Mouse (Mus musculus) intestine, embryonic 14.5 days (tissue): ENCODE data around the gene Dnase1l3. TPM values are rescaled to one million over a fixed set of nuclear protein-coding genes. Genes with fewer than 3 reads are reported as not detected.
A peak's percentile ranks its signal among the peaks of the same experiment; 100 is the strongest.

Experiments
- ATAC-seq: fragments of 200-750 bp; cut with Nextera tagmentation; replicated peaks from 2 replicates; pipeline ENCODE4 v1.8.0; 2017; ENCODE audit warnings: low read depth, moderate number of reproducible peaks, moderate TSS enrichment, moderate library complexity; ENCODE audit not compliant: low FRiP score, low TSS enrichment
- DNase-seq: peaks from one replicate; pipeline ENCODE4 v3.0.0-alpha.2; 2018; ENCODE audit warnings: low spot score
- H3K27ac ChIP-seq: fragments of 300-500 bp; sonication (generic); 2 replicates; pipeline ENCODE4 v1.5.1; 2014; ENCODE audit warnings: low read depth, mild to moderate bottlenecking, control low read depth
- H3K27me3 ChIP-seq: fragments of 300-500 bp; sonication (generic); replicated peaks from 2 replicates; pipeline ENCODE4 v1.6.1; 2014; ENCODE audit warnings: low read length, control low read depth; ENCODE audit not compliant: control insufficient read depth, insufficient read depth
- H3K36me3 ChIP-seq: fragments of 300-500 bp; sonication (generic); 2 replicates; pipeline ENCODE4 v1.6.1; 2014; ENCODE audit warnings: low read length, control low read depth; ENCODE audit not compliant: control insufficient read depth, insufficient read depth
- H3K4me1 ChIP-seq: fragments of 300-500 bp; sonication (generic); replicated peaks from 2 replicates; pipeline ENCODE4 v1.6.1; 2014; ENCODE audit warnings: low read length, control low read depth, mixed read lengths; ENCODE audit not compliant: control insufficient read depth, insufficient read depth
- H3K4me2 ChIP-seq: fragments of 300-500 bp; sonication (generic); 2 replicates; pipeline ENCODE4 v1.6.1; 2014; ENCODE audit warnings: low read length
- H3K4me3 ChIP-seq: fragments of 300-500 bp; sonication (generic); 2 replicates; pipeline ENCODE4 v1.5.1; 2014; ENCODE audit warnings: low read depth, low read length, control low read depth, mixed read lengths
- H3K9ac ChIP-seq: fragments of 300-500 bp; sonication (generic); 2 replicates; pipeline ENCODE4 v1.6.1; 2014; ENCODE audit warnings: mild to moderate bottlenecking, low read length
- H3K9me3 ChIP-seq: fragments of 300-500 bp; sonication (generic); 2 replicates; pipeline ENCODE4 v1.6.1; 2016; ENCODE audit warnings: low read length, control low read depth; ENCODE audit not compliant: control insufficient read depth
- WGBS: fragments of 180-500 bp; shearing (Covaris S2); extraction: QIAGEN DNeasy Blood & Tissue Kit; methylation state at CpG from one replicate; pipeline ENCODE4 v1.1.7; 2014; 5-methylcytosine and 5-hydroxymethylcytosine counted together
- polyA plus RNA-seq: library from polyadenylated mRNA; unstranded; fragments of >200 nt; fragmentation: Nextera tagmentation; extraction: Ambion mirVana; gene quantifications from 2 replicates; pipeline ENCODE4 v1.2.1, GENCODE M21; 2014

Dnase1l3 gene
- polyA plus RNA-seq, 1 experiment from 2014 or later: 1.1 TPM

DNA sequence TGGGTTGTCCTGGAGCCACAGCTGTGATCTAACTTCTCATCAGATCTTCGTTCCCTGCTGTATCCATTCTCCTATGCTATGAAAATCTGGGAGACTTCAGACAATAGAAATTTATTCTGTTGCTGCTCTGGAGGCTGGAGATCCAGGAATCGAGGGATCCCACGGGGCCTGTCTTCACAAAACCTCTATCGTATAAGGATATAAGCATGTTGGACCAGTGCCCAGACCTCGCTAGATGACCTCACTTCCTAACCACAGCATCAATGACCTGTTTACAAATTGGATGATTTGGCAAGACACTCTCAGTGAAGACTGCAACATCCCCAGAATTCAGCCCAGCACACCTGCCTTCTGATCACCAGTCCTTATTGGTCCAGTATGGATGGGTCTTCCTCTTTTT lies 32.7 kb downstream of the Dnase1l3 start:
- Histone ChIP-seq H3K4me2 (no peak overlapping the region), H3K9ac (no peak overlapping the region), H3K27ac (0 out of 2 replicates have a peak overlapping the region, but pooled peaks have one; percentile 22), H3K9me3 (no peaks in the 10 kb centered on the region), H3K27me3 (no peaks in the 10 kb centered on the region), H3K4me1 (peaks cover 20% of the 10 kb centered on the region), H3K36me3 (no peaks in the 10 kb centered on the region), H3K4me3 (no peak overlapping the region)
- WGBS: 43% methylated on average over 5 of the region's 5 CpGs
- DNase-seq: no peak
- no peak for ATAC-seq

DNA sequence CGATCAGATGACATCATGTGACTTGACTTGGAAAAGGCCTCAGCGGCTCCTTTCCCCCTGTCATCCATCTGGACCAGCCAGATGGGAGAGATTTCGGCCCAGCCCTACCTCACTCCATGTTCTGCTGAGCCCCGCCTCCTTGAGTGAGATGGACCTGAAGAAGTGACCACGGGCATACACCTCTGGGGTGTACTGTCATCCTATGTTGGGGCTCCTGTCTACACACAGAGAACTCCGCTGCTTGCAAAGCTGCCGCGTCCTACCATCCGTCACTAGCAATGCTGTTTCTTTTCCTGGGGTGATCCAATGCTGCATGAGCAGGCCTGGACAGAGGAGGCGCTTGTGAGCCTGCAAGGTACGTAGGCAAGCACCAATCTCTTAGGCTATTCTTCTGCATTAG lies 33.8 kb downstream of the Dnase1l3 start:
- ATAC-seq (no peak), DNase-seq (no peak)
- Histone ChIP-seq H3K4me3 (no peak overlapping the region), H3K27me3 (no peaks in the 10 kb centered on the region), H3K9ac (no peak overlapping the region), H3K4me1 (peaks cover 20% of the 10 kb centered on the region), H3K9me3 (no peaks in the 10 kb centered on the region), H3K27ac (no peak overlapping the region), H3K4me2 (no peak overlapping the region), H3K36me3 (no peaks in the 10 kb centered on the region)
- 58% methylated on average over 11 of the region's 11 CpGs for WGBS

DNA sequence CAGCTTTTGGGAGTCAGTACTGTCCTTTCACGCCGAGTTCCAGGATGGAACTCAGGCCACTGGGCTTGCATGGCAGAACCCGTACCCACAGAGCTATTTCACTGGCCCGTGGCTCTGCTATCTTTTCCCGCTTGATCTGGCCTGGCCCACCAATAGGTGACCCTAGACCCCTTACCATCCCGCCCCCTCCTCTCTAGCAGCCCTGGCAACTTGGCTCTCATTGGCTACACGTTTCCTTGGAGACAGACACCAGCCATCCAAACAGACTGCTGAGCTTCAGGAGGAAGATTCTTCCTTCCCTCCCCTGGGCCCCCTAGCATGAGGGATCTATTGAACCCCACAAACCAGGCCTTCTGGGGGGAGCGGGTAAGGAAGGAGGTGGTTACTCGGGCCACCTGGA lies 37.3 kb downstream of the Dnase1l3 start, which contains the start of gene Gm45521:
Gm45521 (plus strand) TSS at position 240 of the 400 bp plus-strand sequence.
- DNase-seq (no peak), ATAC-seq (no peak)
- Histone ChIP-seq H3K4me1 (peaks cover 22% of the 10 kb centered on the region), H3K4me2 (no peak within 1 kb of the TSS), H3K4me3 (no peak within 1 kb of the TSS), H3K27ac (no peak within 1 kb of the TSS), H3K27me3 (no peaks in the 10 kb centered on the region), H3K9me3 (no peaks in the 10 kb centered on the region), H3K9ac (no peak within 1 kb of the TSS), H3K36me3 (peaks cover under 1% of the 10 kb centered on the region; the same call in 1 of the 2 replicates)
- 47% methylated on average over 9 of the region's 9 CpGs for WGBS

DNA sequence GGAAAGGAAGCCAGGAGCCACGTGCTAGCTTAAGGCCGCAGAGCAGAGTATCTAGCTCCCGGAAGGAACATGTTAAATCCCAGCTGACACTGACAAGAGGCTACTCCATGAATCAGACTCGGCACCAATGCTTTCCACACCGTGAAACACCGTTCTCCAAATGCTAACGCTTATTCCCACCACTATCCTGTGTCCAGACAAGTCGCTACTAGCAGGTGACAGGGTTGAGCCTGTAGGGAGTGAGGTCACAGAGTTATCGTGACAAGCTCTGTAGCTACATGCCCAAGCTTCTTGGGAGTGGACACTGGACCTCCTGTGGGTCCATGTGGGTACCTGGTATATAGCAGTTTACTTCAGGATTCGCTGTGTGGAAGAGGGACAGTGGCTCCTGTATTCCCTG lies 37.9 kb downstream of the Dnase1l3 start:
- WGBS: 69% methylated on average over 10 of the region's 10 CpGs
- no peak overlapping the region for H3K27ac ChIP-seq

DNA sequence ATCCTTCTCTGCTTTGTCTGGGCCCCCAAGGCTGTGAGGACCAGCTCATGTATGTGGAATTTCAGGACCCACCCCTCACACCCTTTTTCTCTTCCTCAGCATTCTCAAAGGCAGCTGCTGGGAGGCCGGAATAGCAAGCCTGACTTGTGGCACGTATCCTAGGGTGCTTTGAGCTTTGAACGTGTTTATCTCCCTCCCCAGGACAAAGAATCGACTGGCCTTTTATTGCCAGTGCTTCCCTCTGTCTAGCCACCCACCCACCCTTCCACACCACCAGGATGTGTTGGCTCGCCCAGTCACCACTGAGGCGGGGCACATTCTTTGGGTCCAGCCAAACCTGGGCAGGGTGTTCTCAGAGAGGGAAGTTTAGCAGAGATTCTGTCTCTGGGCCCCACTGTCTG lies 40.3 kb downstream of the Dnase1l3 start:
- Histone ChIP-seq H3K36me3 (peaks cover 27% of the 10 kb centered on the region), H3K27ac (peak overlapping the region; percentile 47), H3K9ac (no peak overlapping the region), H3K9me3 (no peaks in the 10 kb centered on the region), H3K4me3 (no peak overlapping the region), H3K4me2 (no peak overlapping the region), H3K4me1 (peaks cover 11% of the 10 kb centered on the region), H3K27me3 (no peaks in the 10 kb centered on the region)
- ATAC-seq (peak; percentile 73), DNase-seq (no peak)
- 37% methylated on average over 6 of the region's 6 CpGs for WGBS

More for the DNA sequence above, 37.9 kb downstream of the Dnase1l3 start:
- no peak overlapping the region for H3K9ac ChIP-seq
- ATAC-seq (no peak), DNase-seq (no peak)
- no peak overlapping the region for H3K4me3 ChIP-seq
- peaks cover 16% of the 10 kb centered on the region for H3K4me1 ChIP-seq
- H3K27me3 ChIP-seq: no peaks in the 10 kb centered on the region
- no peak overlapping the region for H3K4me2 ChIP-seq
- H3K9me3 ChIP-seq: no peaks in the 10 kb centered on the region
- peaks cover 7% of the 10 kb centered on the region for H3K36me3 ChIP-seq

DNA sequence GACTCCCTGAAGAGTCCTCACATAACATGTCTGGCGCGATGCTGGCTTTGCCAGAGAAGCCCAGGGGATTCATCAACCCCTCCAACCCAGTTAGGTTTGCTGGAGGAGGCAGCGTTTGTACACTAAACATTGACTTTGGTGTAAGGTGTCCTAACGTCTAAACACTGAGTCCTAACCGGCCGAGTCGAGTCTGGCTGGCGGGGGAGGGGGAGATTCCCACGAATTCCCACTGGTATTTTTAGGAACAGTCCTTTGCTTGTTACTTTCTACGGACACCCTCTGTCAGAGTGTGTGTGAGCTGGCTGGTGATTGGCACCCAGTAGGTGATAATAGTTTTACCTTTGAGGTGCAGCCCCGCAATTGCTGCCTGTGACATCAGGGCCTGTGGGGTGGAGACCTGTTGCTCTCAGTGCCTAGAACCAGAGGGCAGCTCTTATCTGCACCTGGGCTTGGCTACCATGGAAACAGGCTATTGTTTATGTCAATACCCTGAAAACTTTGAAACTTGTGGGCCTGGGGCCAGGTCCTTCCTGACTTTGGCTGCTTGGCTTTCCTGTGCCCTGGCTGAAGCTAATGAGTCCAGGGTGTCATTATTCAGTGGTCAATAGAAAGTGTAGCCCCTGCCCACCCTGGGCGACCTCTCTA lies 41.6 kb downstream of the Dnase1l3 start:
- peak; percentile 75 for ATAC-seq
- H3K4me2 ChIP-seq: no peak overlapping the region

DNA sequence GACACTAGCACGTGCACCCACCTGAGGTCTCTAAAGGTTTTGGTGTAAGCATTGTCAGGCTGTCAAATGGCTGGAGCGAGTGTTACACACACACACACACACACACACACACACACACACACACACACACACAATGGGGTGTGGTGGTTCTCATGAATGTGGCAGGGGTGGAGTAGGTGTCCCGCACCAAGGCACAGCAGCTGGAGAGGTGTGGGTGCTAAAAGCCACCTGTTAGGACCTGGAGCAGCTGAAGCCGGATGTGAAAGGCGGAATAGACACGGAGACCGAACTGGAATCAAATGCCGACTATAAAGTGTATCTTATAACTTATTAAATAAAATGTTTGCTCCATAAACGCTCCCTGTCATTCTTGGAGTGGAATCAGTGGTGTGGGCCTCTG lies 43.1 kb downstream of the Dnase1l3 start:
- Histone ChIP-seq H3K4me1 (peaks cover 11% of the 10 kb centered on the region), H3K27me3 (no peaks in the 10 kb centered on the region), H3K9me3 (no peaks in the 10 kb centered on the region), H3K4me2 (no peak overlapping the region), H3K36me3 (peaks cover 41% of the 10 kb centered on the region), H3K27ac (no peak overlapping the region), H3K4me3 (no peak overlapping the region), H3K9ac (no peak overlapping the region)
- ATAC-seq (no peak), DNase-seq (no peak)
- 96% methylated on average over 9 of the region's 9 CpGs for WGBS

More for the DNA sequence above, 41.6 kb downstream of the Dnase1l3 start:
- peak; percentile 74 for DNase-seq
- H3K27me3 ChIP-seq: no peaks in the 10 kb centered on the region
- H3K9me3 ChIP-seq: no peaks in the 10 kb centered on the region
- no peak overlapping the region for H3K4me3 ChIP-seq
- H3K9ac ChIP-seq: no peak overlapping the region
- peaks cover 11% of the 10 kb centered on the region for H3K4me1 ChIP-seq
- WGBS: 14% methylated on average over 12 of the region's 12 CpGs
- H3K27ac ChIP-seq: peak overlapping the region; percentile 47
- peaks cover 39% of the 10 kb centered on the region for H3K36me3 ChIP-seq

DNA sequence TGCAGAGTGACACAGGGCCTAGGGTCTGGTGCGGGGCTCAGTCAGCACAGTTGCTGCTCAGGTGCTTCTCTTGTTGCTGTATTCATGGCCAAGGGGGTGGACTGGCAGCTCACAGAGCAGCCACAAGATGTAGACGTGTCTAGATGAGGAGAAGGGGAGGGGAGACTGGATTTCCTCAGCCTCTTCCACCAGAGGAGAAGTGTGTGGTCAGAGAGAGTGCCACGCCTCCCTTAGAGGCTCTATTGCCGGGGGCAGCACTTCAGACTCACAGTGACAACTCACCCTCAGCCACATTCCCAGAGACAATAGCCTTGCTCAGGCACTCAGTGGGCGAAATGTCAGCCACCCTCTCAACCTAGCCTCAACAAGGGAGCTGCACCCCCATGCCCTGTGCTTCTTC lies 49.1 kb downstream of the Dnase1l3 start:
- Histone ChIP-seq H3K4me2 (no peak overlapping the region), H3K4me1 (0 out of 2 replicates have a peak, but pooled peaks cover 3% of the 10 kb centered on the region), H3K27ac (no peak overlapping the region), H3K36me3 (peaks cover 71% of the 10 kb centered on the region), H3K4me3 (no peak overlapping the region), H3K9ac (no peak overlapping the region), H3K27me3 (no peaks in the 10 kb centered on the region), H3K9me3 (no peaks in the 10 kb centered on the region)
- no peak for ATAC-seq
- DNase-seq: no peak
- 76% methylated on average over 5 of the region's 5 CpGs for WGBS
